Comparison of ENCODE assay signal across 15 mouse cellular contexts in the genomic region with DNA sequence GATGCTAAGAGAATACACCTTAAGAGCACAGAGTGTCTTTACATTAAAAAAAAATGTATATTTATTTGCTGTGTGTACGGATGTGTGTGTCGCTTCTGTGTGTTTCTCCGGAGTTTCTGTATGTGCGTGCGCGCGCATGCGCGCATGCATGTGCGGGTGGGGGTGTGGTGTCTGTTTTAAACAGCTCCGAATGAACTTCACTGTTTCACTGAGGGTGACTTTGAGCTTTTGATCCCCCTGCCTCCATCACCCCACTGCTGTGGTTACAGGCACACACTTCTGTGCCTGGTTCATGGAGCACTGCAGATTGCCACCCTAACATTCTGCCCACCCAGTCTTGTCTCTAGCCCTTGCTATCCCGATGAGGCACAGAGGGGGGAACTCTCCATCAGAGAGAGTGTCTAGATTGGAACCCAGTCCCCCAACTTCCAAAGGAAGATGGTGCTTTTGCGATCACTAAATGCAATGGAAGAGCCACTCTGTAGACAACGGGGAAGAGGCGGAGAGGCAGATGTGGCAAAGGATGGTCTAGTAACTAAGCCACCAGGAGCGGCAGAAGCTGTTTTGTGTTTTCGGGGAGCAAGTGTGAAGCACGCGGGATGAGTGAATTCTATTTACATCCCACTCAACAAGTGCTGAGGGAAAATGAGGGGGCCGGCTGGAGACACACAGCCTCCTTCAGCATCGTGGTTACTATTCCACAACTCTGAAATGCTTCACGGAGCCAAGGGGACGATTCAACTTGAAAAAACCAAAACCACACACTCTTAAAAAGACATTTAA. TPM values are rescaled to one million over a fixed set of nuclear protein-coding genes. Genes with fewer than 3 reads are reported as not detected.
DNase-seq lines count a peak whose midpoint lies in the region; ATAC-seq and TF ChIP-seq lines count a peak whose summit lies in the region.
"Had no signal": no experiment of that assay in that cellular context is flagged by ENCODE, and none has a peak within 500 bp of the region (broad histone marks: within the 10 kb centered on the region; RNA-seq: fewer than 3 reads in every experiment).

No protein-coding gene starts in this region.

- no peaks in the 10 kb centered on the region for H3K27me3 ChIP-seq in stomach, postnatal 0 days (ENCODE audit: control insufficient read depth, insufficient read depth, low read length)
- H3K27me3 ChIP-seq: liver, embryonic 15.5 days; stomach, embryonic 15.5 days had no signal

- no peaks in the 10 kb centered on the region for H3K9me3 ChIP-seq in stomach, postnatal 0 days (ENCODE audit: control insufficient read depth, low read length)
- H3K9me3 ChIP-seq: liver, embryonic 15.5 days; stomach, embryonic 15.5 days had no signal

- H3K4me2 ChIP-seq in stomach, postnatal 0 days (replicated peaks; ENCODE audit: low read depth): no peak overlapping the region
- H3K4me2 ChIP-seq: liver, embryonic 15.5 days; midbrain, embryonic 11.5 days; stomach, embryonic 15.5 days had no signal

- ATAC-seq in stomach, postnatal 0 days (ENCODE audit: low FRiP score, low TSS enrichment): no peak
- ATAC-seq: hindbrain, embryonic 16.5 days had no signal

- intact Hi-C loops in left cerebral cortex, postnatal 25 days (cut with DNase I): loop anchor here (5.0 kb wide), 1 partner anchor 74 kb away; no protein-coding TSS in a partner anchor

- H3K4me3 ChIP-seq in layer of hippocampus, adult 2 months: no peak overlapping the region
- H3K4me3 ChIP-seq in stomach, postnatal 0 days (ENCODE audit: low read depth, low read length): no peak overlapping the region
- H3K4me3 ChIP-seq: liver, embryonic 15.5 days; myocyte; stomach, embryonic 15.5 days had no signal

- DNase-seq in right cerebral cortex, adult 18-20 months: peak; percentile 71
- DNase-seq in right cerebral cortex, postnatal 4 days: no peak
- peak; percentile 53 to 75 for DNase-seq in layer of hippocampus, adult 2 months (ENCODE audit: low spot score in 2 of 2)
- peak; percentile 63 to 89 for DNase-seq in left cerebral cortex, postnatal 25 days (ENCODE audit: low spot score in 2 of 2)
- no peak for DNase-seq in kidney, adult 11 months
- no peak for DNase-seq in natural killer cell, adult 2 months (ENCODE audit: low spot score in 2 of 2)
- no peak for DNase-seq in stomach, postnatal 0 days (ENCODE audit: low spot score)
- DNase-seq: cerebellum, adult 9-10 months; lung, postnatal 14 days; thymus, postnatal 36 days had no signal

- no peak for TF ChIP-seq EP300 in stomach, postnatal 0 days (optimal IDR thresholded peaks at IDR 0.05)

- TF ChIP-seq CTCF in layer of hippocampus, adult 2 months (conservative IDR thresholded peaks at IDR 0.05): no peak
- no peak for TF ChIP-seq CTCF in stomach, postnatal 0 days (IDR thresholded peaks at IDR 0.05; ENCODE audit: low read depth)

- no peaks in the 10 kb centered on the region for H3K36me3 ChIP-seq in stomach, postnatal 0 days (ENCODE audit: control insufficient read depth, insufficient read depth, low read length)
- H3K36me3 ChIP-seq: liver, embryonic 15.5 days; stomach, embryonic 15.5 days had no signal

- H3K9ac ChIP-seq in stomach, postnatal 0 days (ENCODE audit: low read length): no peak overlapping the region
- H3K9ac ChIP-seq: liver, embryonic 15.5 days; stomach, embryonic 15.5 days had no signal

- WGBS in stomach, postnatal 0 days: 92% methylated on average over 23 of the region's 23 CpGs

- no peak overlapping the region for H3K27ac ChIP-seq in layer of hippocampus, adult 2 months
- no peak overlapping the region for H3K27ac ChIP-seq in stomach, postnatal 0 days (replicated peaks)
- H3K27ac ChIP-seq: liver, embryonic 15.5 days; stomach, embryonic 15.5 days had no signal

- no peaks in the 10 kb centered on the region for H3K4me1 ChIP-seq in stomach, postnatal 0 days (replicated peaks; ENCODE audit: control insufficient read depth, insufficient read depth)
- H3K4me1 ChIP-seq: liver, embryonic 15.5 days; stomach, embryonic 15.5 days had no signal

RNA-seq across cellular contexts. Expression of a gene that starts 7.1 kb away (rescaled TPM):
- 10 to 100 TPM; 42.3 to 44.9 TPM for total RNA-seq in layer of hippocampus, adult 2 months (2021)
- total RNA-seq in left cerebral cortex, postnatal 25 days (2021): 10 to 100 TPM; 33.9 to 38.0 TPM
- polyA plus RNA-seq in stomach, postnatal 0 days (2015; fragmentation: Nextera tagmentation; extraction: Ambion mirVana): 17.6 and 23.1 TPM in 2 replicates

Comparison
In these comparisons a context has a peak if more than half of its experiments do, and no peak if none do; other contexts are left out.
1. DNase-seq: peak in right cerebral cortex, adult 18-20 months (single experiment), layer of hippocampus, adult 2 months (2 of 2) and left cerebral cortex, postnatal 25 days (2 of 2); none in right cerebral cortex, postnatal 4 days (single experiment), kidney, adult 11 months (single experiment), natural killer cell, adult 2 months (0 of 2) and stomach, postnatal 0 days (single experiment).